Mouse (Mus musculus): ENCODE data around the gene Tdrd12. TPM values are rescaled to one million over a fixed set of nuclear protein-coding genes. Genes with fewer than 3 reads are reported as not detected.
"Not testable (repeated sequence)": the region's sequence is repeated elsewhere in the genome, so short reads cannot be mapped to it uniquely, and the experiment has no call there.

Gene Tdrd12
- polyA plus RNA-seq, 1 experiment = not detected

DNA sequence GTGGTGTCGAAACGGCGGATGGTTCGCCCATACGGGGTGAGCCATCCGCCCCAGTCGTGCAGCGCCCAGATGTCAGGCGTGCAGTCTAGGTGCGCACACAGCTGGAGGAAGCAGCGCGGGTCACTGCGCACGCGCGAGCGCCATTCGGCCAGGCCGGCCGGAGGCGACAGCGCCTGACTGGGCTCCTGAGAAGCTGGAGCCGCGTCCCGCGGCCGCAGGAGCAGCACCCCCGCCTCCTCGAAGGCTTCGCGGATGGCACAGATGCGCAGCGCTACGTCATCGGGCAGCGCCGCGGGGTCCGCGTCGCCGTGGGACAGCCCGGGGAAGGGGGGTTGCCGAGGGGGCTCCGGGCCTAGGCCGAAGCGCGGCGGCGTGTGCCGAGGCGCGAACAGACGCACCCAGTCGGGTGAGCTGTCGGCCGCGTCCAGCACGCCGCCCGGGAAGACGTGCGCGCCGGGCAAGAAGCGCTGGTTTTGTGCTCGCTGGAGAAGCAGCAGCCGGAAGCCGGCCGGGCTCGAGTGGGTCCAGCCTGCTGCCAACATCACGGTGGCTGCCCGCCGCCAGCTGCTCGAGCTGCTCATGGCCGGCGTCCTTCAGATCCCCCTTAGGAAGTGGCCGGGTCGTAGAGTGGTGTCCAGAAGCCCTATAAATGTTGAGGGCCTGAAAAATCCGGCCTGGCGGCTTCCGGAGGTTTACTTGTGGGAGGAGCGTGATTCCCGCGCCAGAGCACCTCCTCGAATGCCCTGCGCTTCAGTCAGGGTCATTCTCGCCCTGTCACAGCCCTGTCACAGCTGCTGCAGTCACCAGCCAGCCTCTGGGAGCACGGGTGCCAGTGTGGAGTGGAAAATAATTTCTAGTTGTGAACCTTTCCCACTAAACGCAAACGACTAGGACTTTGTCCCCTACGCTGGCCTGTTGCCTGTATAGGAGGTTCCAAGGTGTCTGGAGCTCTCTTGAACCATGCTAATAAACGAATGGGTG, 18.0 kb upstream of the Tdrd12 start:
- TF ChIP-seq POLR2A (IDR thresholded peaks at IDR 0.05; ENCODE audit: low read depth, low read length) (peak; percentile 67), CTCF (IDR thresholded peaks at IDR 0.05; ENCODE audit: extremely low read depth, insufficient read depth, insufficient read length, insufficient replicate concordance) (no peak)
- peak overlapping the region; percentile 92 for H3K27ac ChIP-seq (ENCODE audit: insufficient read depth, low read length)
- DNase-seq (ENCODE audit: low read depth in 1 of 2, low spot score in 2 of 2) = peak; percentile 66 to 74
- H3K27me3 ChIP-seq (ENCODE audit: control insufficient read depth, insufficient read depth, low read length) = no peaks in the 10 kb centered on the region
- 2% methylated on average over 93 of the region's 93 CpGs for WGBS
- peaks cover 2% of the 10 kb centered on the region for H3K4me1 ChIP-seq (ENCODE audit: control insufficient read depth, insufficient read depth, insufficient read length)
- peak overlapping the region; percentile 89 for H3K4me3 ChIP-seq (ENCODE audit: extremely low read depth, insufficient read depth, insufficient read length)
- H3K36me3 ChIP-seq (ENCODE audit: control insufficient read depth, insufficient read depth, low read length) = peaks cover 3% of the 10 kb centered on the region; the same call in 1 of the 2 replicates

DNA sequence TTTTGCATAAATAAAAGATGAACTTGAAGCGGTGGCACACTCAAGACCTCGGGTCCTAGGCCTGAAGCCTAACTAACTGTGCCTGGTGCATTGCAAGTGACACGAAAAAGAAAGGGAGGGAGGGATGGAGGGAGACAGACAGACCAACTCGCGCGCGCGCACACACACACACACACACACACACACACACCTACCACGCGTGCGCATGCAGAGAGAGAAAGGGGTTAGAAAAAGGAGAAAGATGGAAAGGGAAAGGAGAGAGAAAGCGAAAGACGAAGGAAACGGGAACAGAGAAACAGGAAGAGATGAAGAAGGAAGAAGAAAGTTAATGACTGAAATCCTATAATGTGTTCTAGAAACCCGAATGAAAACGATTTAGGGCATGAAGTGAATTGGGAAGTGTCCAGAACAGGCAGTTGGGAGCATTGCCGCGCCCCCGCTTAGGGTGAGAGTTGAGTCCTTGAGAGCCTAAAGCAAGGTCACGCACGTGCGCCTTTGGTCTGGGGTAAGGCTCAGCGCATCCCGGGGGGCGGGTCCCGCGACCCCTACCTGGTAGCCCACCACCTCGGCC, 17.1 kb upstream of the Tdrd12 start:
- WGBS = 3% methylated on average over 28 of the region's 28 CpGs
- TF ChIP-seq POLR2A (IDR thresholded peaks at IDR 0.05; ENCODE audit: low read depth, low read length) (no peak), CTCF (IDR thresholded peaks at IDR 0.05; ENCODE audit: extremely low read depth, insufficient read depth, insufficient read length, insufficient replicate concordance) (no peak)
- H3K27ac ChIP-seq (ENCODE audit: insufficient read depth, low read length) = peak overlapping the region; percentile 92
- no peak for DNase-seq (ENCODE audit: low read depth in 1 of 2, low spot score in 2 of 2)
- peaks cover 2% of the 10 kb centered on the region for H3K4me1 ChIP-seq (ENCODE audit: control insufficient read depth, insufficient read depth, insufficient read length)
- H3K4me3 ChIP-seq (ENCODE audit: extremely low read depth, insufficient read depth, insufficient read length) = peak overlapping the region; percentile 89
- no peaks in the 10 kb centered on the region for H3K27me3 ChIP-seq (ENCODE audit: control insufficient read depth, insufficient read depth, low read length)
- H3K36me3 ChIP-seq (ENCODE audit: control insufficient read depth, insufficient read depth, low read length) = peaks cover 8% of the 10 kb centered on the region

- Histone ChIP-seq H3K4me1 (ENCODE audit: control insufficient read depth, insufficient read depth, insufficient read length) (peaks cover 2% of the 10 kb centered on the region), H3K4me3 (ENCODE audit: extremely low read depth, insufficient read depth, insufficient read length) (peak overlapping the region; percentile 89; the same call in 1 of the 2 replicates), H3K36me3 (ENCODE audit: control insufficient read depth, insufficient read depth, low read length) (peaks cover 10% of the 10 kb centered on the region), H3K27ac (ENCODE audit: insufficient read depth, low read length) (peak overlapping the region; percentile 37; the same call in 1 of the 2 replicates), H3K27me3 (ENCODE audit: control insufficient read depth, insufficient read depth, low read length) (no peaks in the 10 kb centered on the region)
- DNase-seq (ENCODE audit: low read depth in 1 of 2, low spot score in 2 of 2) = peak in 1 of 2 experiments; percentile 46
- 68% methylated on average over 10 of the region's 10 CpGs for WGBS
- TF ChIP-seq POLR2A (IDR thresholded peaks at IDR 0.05; ENCODE audit: low read depth, low read length) (no peak), CTCF (IDR thresholded peaks at IDR 0.05; ENCODE audit: extremely low read depth, insufficient read depth, insufficient read length, insufficient replicate concordance) (no peak)
Measured at GRCm38 (mm10) chr7:35553751-35554604, 16.4 kb upstream of the Tdrd12 start.

DNA sequence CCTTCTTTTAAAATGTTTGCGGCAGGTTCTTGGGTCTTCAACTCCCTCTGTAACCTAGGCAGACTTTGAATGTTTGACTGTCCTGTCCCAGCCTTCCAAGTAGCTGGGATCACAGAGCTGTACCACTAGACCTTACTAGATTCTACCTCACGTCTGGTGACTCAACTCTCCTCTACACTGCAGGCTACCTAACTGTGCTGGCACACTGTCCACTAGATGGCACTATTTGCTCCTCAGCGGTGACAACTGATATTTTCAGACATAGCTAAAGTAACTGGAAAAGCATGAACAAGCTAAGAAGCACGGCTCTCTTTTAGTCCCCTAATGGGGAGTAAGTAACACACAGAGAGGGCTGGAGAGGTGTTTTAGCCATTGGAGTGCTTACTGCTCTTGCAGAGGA, 8.3 kb upstream of the Tdrd12 start:
- Histone ChIP-seq H3K4me1 (ENCODE audit: control insufficient read depth, insufficient read depth, insufficient read length) (no peaks in the 10 kb centered on the region), H3K36me3 (ENCODE audit: control insufficient read depth, insufficient read depth, low read length) (peaks cover 18% of the 10 kb centered on the region), H3K27ac (ENCODE audit: insufficient read depth, low read length) (no peak overlapping the region), H3K4me3 (ENCODE audit: extremely low read depth, insufficient read depth, insufficient read length) (no peak overlapping the region), H3K27me3 (ENCODE audit: control insufficient read depth, insufficient read depth, low read length) (no peaks in the 10 kb centered on the region)
- TF ChIP-seq CTCF (IDR thresholded peaks at IDR 0.05; ENCODE audit: extremely low read depth, insufficient read depth, insufficient read length, insufficient replicate concordance) (peak; percentile 61; the same call in 1 of the 2 replicates), POLR2A (IDR thresholded peaks at IDR 0.05; ENCODE audit: low read depth, low read length) (no peak)
- peak in 1 of 2 experiments; percentile 43 for DNase-seq (ENCODE audit: low read depth in 1 of 2, low spot score in 2 of 2)
- 47% methylated on average over 4 of the region's 4 CpGs for WGBS

DNA sequence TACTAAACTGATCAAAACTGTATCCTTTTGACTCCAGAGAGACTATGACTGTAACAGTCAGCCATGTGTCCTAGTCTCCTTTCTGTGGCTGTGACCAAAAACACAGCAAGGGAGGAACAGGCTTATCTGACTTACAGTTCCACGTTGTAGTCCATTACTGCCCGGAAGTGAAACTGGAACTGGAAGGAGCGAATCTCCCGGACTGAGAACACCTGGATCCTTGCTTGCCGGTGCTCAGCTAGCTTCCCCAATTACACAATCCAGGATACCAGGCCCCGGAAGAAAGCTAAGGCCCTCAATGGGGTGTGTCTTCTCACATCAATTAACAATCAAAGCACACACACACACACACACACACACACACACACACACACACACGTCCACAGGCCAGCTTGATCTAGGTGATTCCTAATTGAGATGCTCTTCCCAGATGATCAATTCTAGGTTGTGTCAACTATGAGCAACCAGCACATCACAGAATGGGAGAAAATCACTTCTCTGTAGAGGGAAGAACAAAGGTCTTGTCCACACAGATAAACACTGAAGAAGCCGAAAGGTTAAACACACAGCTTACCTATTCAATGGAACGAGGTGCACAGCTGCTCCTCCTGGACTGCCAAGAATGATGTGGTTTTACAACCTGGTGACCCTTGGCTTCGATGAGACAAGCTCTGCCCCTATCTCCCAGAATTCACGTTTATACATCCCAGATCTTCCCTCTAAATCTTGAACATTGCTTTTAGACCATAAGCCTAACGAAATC, 1.6 kb downstream of the Tdrd12 start:
- 63% methylated on average over 12 of the region's 12 CpGs for WGBS
- DNase-seq (ENCODE audit: low read depth in 1 of 2, low spot score in 2 of 2) = no peak
- Histone ChIP-seq H3K4me1 (ENCODE audit: control insufficient read depth, insufficient read depth, insufficient read length) (no peaks in the 10 kb centered on the region), H3K27ac (ENCODE audit: insufficient read depth, low read length) (no peak overlapping the region), H3K36me3 (ENCODE audit: control insufficient read depth, insufficient read depth, low read length) (no peaks in the 10 kb centered on the region), H3K4me3 (ENCODE audit: extremely low read depth, insufficient read depth, insufficient read length) (no peak overlapping the region), H3K27me3 (ENCODE audit: control insufficient read depth, insufficient read depth, low read length) (no peaks in the 10 kb centered on the region)
- TF ChIP-seq POLR2A (IDR thresholded peaks at IDR 0.05; ENCODE audit: low read depth, low read length) (no peak), CTCF (IDR thresholded peaks at IDR 0.05; ENCODE audit: extremely low read depth, insufficient read depth, insufficient read length, insufficient replicate concordance) (no peak)

DNA sequence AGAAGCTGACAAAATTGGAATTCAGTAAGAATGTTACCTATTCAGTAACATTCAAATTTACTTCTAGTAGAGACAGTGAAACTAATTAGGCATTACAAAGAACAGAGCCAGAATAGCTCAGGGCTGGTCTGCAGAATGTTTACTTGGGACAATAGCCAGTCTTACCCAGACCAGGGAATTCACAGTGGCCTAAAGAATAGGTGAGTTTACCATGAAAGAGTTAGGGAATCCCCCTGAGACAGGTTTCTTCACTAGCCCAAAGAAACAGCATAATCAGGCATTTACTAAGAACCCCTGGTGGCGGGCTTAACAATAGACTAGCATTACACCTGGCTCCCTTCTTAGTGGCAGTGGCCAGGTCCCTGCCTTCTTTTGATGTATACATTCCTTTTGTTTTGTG, 7.0 kb downstream of the Tdrd12 start:
- not testable (repeated sequence) for H3K27me3 ChIP-seq (ENCODE audit: control insufficient read depth, insufficient read depth, low read length); H3K4me3 ChIP-seq (ENCODE audit: extremely low read depth, insufficient read depth, insufficient read length); H3K36me3 ChIP-seq (ENCODE audit: control insufficient read depth, insufficient read depth, low read length); H3K4me1 ChIP-seq (ENCODE audit: control insufficient read depth, insufficient read depth, insufficient read length); DNase-seq (ENCODE audit: low read depth in 1 of 2, low spot score in 2 of 2); H3K27ac ChIP-seq (ENCODE audit: insufficient read depth, low read length)
- WGBS = 92% methylated on average over 1 of the region's 1 CpGs
